Mouse (Mus musculus) hindbrain, embryonic 16.5 days (tissue): ENCODE results near the gene Fbxl2. TPM values are rescaled to one million over a fixed set of nuclear protein-coding genes. Genes with fewer than 3 reads are reported as not detected.

ENCODE experiments used
- ATAC-seq: fragments of 200-750 bp; cut with Nextera tagmentation; 2 replicates; pipeline ENCODE4 v1.8.0; 2017; ENCODE audit warnings: moderate TSS enrichment, moderate library complexity
- H3K27ac ChIP-seq: fragments of 300-500 bp; sonication (generic); 2 replicates; pipeline ENCODE4 v1.5.1; 2014; ENCODE audit warnings: low read depth, mild to moderate bottlenecking, control low read depth, low read length, moderate library complexity
- H3K27me3 ChIP-seq: fragments of 300-500 bp; sonication (generic); replicated peaks from 2 replicates; pipeline ENCODE4 v1.6.1; 2014; ENCODE audit warnings: low read length; ENCODE audit not compliant: control insufficient read depth, insufficient read depth
- H3K36me3 ChIP-seq: fragments of 300-500 bp; sonication (generic); 2 replicates; pipeline ENCODE4 v1.6.1; 2014; ENCODE audit warnings: mild to moderate bottlenecking, low read length, moderate library complexity, mixed read lengths; ENCODE audit not compliant: control insufficient read depth, insufficient read depth
- H3K4me1 ChIP-seq: fragments of 300-500 bp; sonication (generic); 2 replicates; pipeline ENCODE4 v1.6.1; 2014; ENCODE audit warnings: low read depth, low read length; ENCODE audit not compliant: control insufficient read depth, insufficient read depth
- H3K4me2 ChIP-seq: fragments of 300-500 bp; sonication (generic); 2 replicates; pipeline ENCODE4 v1.6.1; 2014; ENCODE audit warnings: mild to moderate bottlenecking, low read length, control low read depth, moderate library complexity
- H3K4me3 ChIP-seq: fragments of 300-500 bp; sonication (generic); 2 replicates; pipeline ENCODE4 v1.5.1; 2014; ENCODE audit warnings: mild to moderate bottlenecking, low read length, control low read depth, moderate library complexity
- H3K9ac ChIP-seq: fragments of 300-500 bp; sonication (generic); 2 replicates; pipeline ENCODE4 v1.6.1; 2014; ENCODE audit warnings: low read depth, mild to moderate bottlenecking, control low read depth, low read length, moderate library complexity
- H3K9me3 ChIP-seq: fragments of 300-500 bp; sonication (generic); 2 replicates; pipeline ENCODE4 v1.6.1; 2014; ENCODE audit warnings: mild to moderate bottlenecking, low read length, moderate library complexity; ENCODE audit not compliant: control insufficient read depth
- WGBS: fragments of 180-500 bp; shearing (Covaris S2); extraction: QIAGEN DNeasy Blood & Tissue Kit; methylation state at CpG from one replicate; pipeline ENCODE4 v1.1.7; 2014; 5-methylcytosine and 5-hydroxymethylcytosine counted together
- polyA plus RNA-seq: library from polyadenylated mRNA; unstranded; fragments of >200 nt; fragmentation: Nextera tagmentation; extraction: Ambion mirVana; gene quantifications from 2 replicates; pipeline ENCODE4 v1.2.1, GENCODE M21; 2015

Fbxl2 gene
- polyA plus RNA-seq, 1 experiment from 2014 or later: 29.3 TPM

DNA sequence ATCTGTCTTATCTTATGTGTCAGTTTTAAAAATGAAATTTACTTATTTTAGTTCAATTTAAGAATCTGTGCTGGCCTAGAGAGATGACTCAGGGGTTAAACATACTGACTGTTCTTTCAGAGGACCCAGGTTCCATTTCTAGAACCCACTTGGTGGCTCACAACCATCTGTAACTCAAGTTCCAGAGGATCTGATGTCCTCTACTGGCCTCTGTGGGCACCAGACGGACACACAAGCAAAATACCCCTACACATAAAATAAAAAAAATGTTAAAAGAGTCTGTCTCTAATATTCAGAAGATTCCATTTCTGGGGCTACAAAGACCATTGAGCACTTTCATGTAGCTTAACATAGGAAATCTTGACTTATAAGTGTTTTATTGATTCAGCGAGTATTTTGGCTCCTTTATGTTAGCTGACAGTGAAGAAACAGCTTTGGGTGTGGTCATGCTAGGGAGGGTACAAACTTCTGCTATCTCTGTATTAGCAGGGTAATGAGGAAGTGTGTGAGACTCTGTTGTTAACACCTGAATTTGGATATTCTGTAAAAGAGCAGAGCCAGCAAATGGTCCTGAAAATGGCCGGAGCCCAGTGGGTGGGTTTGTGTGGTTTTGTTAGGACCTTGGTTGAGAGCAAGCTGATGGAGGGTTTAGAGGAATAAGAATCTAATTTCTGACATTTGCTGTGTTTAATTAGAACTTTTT, 104.7 kb downstream of the Fbxl2 start:
- no peaks in the 10 kb centered on the region for H3K9me3 ChIP-seq
- no peaks in the 10 kb centered on the region for H3K4me1 ChIP-seq
- no peak overlapping the region for H3K9ac ChIP-seq
- H3K27ac ChIP-seq: no peak overlapping the region
- H3K27me3 ChIP-seq: no peaks in the 10 kb centered on the region
- no peak overlapping the region for H3K4me3 ChIP-seq
- WGBS: 96% methylated on average over 3 of the region's 3 CpGs
- H3K4me2 ChIP-seq: no peak overlapping the region
- H3K36me3 ChIP-seq: peaks cover 5% of the 10 kb centered on the region; the same call in 1 of the 2 replicates
- ATAC-seq: no peak

DNA sequence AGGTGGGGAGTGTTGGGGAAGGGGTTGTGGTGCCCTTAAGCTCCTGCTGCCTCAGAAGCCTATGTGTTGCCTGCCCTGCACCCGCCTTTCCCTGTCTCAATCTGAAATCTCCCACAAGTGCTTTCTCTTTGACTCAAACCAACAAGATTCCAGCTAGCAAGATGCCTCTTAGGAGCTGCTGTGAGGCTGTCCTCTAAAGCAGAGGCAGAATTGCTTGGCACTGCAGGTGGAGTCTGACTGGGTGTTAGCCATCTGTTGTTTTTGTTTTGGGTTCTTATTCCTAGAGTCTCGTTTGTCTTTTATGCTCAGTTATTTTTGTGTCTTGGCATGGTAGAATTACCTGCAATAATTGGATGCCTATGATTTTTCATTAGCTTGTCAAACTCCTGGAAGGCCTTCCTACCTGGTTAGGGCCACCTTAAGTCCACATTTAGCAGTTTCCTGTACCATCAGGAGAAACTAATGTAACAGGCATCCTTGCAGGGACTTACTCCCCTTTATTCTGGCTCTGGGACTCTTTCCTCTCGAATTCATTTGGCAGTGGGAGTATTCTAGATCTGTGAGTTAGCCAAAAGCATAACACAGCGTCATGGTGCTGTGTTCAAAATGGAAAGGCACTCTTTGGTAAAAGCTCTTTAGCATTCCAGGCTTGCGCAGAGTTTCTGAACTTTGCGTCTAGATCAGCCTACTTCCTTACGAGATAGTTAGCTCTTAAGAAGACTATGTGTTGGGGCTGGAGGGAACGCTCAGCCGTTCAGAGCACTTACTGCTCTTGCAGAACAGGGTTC, 106.7 kb downstream of the Fbxl2 start:
- no peaks in the 10 kb centered on the region for H3K27me3 ChIP-seq
- no peak overlapping the region for H3K4me2 ChIP-seq
- no peak overlapping the region for H3K9ac ChIP-seq
- 0 out of 2 replicates have a peak overlapping the region, but pooled peaks have one; percentile 12 for H3K27ac ChIP-seq
- WGBS: 83% methylated on average over 9 of the region's 9 CpGs
- no peak for ATAC-seq
- H3K36me3 ChIP-seq: no peaks in the 10 kb centered on the region
- no peak overlapping the region for H3K4me3 ChIP-seq
- H3K4me1 ChIP-seq: no peaks in the 10 kb centered on the region; the same call in none of the 2 replicates
- H3K9me3 ChIP-seq: no peaks in the 10 kb centered on the region

DNA sequence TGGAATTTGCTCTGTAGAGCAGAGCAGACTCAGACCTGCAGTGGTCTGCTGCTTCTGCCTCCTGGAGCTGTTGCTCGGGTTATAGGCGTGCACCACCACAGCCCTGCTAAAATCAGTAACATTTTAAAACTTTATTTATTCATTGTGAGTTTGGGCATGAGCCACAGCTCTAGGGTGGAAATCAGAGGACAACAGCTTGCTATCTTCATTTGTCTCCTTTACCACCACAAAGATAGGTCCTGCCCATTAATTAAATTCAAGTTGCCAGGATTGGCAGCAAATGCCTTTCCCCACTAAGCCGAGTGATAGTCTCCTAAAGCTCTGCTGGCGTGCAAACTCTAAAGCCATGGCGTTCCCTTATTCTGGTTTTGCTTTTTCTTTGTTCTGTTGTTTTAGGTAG, 110.4 kb downstream of the Fbxl2 start:
- H3K9ac ChIP-seq: no peak overlapping the region
- no peak overlapping the region for H3K4me2 ChIP-seq
- no peaks in the 10 kb centered on the region for H3K27me3 ChIP-seq
- H3K4me1 ChIP-seq: peaks cover 18% of the 10 kb centered on the region
- 69% methylated on average over 5 of the region's 5 CpGs for WGBS
- no peaks in the 10 kb centered on the region for H3K36me3 ChIP-seq
- H3K9me3 ChIP-seq: no peaks in the 10 kb centered on the region
- ATAC-seq: no peak
- no peak overlapping the region for H3K4me3 ChIP-seq
- H3K27ac ChIP-seq: no peak overlapping the region

DNA sequence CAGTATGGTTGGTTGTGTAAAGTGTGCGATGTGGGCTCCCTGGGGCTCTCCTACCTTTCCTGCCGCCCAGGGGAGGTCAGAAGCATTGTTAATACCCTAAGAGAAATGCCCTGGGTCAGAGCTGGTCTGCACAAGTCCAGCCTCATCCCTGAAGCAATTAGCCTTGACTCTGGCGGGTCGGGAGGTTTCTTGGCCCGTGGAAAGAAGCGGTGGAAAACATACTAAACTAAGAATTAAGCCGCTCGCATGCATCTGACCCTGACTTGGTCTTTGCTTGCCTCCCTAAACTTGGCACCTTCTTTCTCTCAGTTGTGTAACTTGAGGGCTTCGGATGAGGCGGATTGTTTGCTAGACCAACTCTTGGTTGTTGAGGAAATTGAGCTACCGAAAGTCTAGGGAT, 113.5 kb downstream of the Fbxl2 start:
- Histone ChIP-seq H3K9ac (peak overlapping the region; percentile 94; the same call in 1 of the 2 replicates), H3K4me2 (peak overlapping the region; percentile 74), H3K27ac (no peak overlapping the region), H3K9me3 (no peaks in the 10 kb centered on the region), H3K4me1 (peaks cover 18% of the 10 kb centered on the region), H3K36me3 (no peaks in the 10 kb centered on the region), H3K27me3 (no peaks in the 10 kb centered on the region), H3K4me3 (peak overlapping the region; percentile 88)
- WGBS: 30% methylated on average over 11 of the region's 11 CpGs
- ATAC-seq: no peak

DNA sequence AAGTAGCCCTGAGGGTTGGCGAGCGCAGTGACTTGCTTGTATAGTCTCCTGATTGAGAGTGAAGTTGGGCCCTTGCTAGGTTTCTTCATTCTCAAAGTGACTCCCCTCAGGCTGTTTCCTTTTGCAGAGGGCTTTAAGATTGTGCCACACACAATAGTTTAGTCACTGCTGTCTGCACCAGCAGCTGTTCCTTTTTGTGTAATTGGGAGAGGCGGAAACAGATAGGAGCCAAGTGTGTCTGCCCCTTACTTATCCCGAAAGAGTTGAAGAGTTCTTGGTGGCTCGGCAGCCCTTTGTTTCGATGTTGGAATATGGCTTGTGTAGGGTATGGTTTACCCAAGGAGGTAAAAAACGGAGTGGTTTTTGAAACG, 113.9 kb downstream of the Fbxl2 start:
- no peaks in the 10 kb centered on the region for H3K27me3 ChIP-seq
- under 1% methylated on average over 8 of the region's 8 CpGs for WGBS
- H3K4me2 ChIP-seq: peak overlapping the region; percentile 74
- H3K27ac ChIP-seq: peak overlapping the region; percentile 89
- peak overlapping the region; percentile 88 for H3K4me3 ChIP-seq
- peak overlapping the region; percentile 94 for H3K9ac ChIP-seq
- peaks cover 18% of the 10 kb centered on the region for H3K4me1 ChIP-seq
- ATAC-seq: no peak
- no peaks in the 10 kb centered on the region for H3K36me3 ChIP-seq
- no peaks in the 10 kb centered on the region for H3K9me3 ChIP-seq

DNA sequence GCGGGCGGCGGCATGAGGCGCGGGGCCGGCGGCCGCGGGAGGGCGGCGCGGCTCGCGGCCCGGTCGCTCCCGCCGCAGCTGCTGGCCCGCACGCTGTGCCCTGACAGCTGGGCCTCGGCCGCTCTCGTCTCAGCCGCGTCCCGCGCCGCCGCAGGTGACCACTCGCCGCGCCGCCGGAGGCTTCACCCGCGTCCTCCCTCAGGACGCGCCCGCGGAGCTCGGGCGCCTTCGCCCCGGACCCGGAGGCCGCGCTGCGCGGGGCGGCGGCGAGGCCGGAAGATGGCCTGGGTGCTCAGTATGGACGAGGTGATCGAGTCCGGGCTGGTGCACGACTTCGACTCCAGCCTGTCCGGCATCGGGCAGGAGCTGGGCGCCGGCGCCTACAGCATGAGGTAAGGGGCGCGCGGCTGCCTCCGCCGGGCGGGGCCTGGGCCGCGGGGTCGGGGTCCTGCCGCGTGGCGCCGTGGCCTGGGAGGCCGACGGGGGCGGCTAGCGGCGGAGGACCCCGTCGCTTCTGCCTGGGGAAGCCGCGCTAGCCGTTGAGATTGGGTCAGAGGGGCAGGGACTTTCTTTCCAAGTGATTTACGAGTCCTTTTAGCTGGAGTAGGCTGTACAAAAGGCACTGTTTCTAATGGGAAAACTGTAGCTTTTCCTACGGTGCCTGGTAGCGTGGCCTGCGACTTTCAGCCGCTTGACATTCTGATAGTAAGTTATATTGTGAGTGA, 114.5 kb downstream of the Fbxl2 start:
- Histone ChIP-seq H3K4me1 (peaks cover 18% of the 10 kb centered on the region), H3K27me3 (no peaks in the 10 kb centered on the region), H3K9ac (peak overlapping the region; percentile 94), H3K4me2 (peak overlapping the region; percentile 74), H3K4me3 (peak overlapping the region; percentile 88), H3K9me3 (no peaks in the 10 kb centered on the region), H3K27ac (peak overlapping the region; percentile 89), H3K36me3 (no peaks in the 10 kb centered on the region)
- peak; percentile 12; the same call in 1 of the 2 replicates for ATAC-seq
- WGBS: under 1% methylated on average over 54 of the region's 91 CpGs

DNA sequence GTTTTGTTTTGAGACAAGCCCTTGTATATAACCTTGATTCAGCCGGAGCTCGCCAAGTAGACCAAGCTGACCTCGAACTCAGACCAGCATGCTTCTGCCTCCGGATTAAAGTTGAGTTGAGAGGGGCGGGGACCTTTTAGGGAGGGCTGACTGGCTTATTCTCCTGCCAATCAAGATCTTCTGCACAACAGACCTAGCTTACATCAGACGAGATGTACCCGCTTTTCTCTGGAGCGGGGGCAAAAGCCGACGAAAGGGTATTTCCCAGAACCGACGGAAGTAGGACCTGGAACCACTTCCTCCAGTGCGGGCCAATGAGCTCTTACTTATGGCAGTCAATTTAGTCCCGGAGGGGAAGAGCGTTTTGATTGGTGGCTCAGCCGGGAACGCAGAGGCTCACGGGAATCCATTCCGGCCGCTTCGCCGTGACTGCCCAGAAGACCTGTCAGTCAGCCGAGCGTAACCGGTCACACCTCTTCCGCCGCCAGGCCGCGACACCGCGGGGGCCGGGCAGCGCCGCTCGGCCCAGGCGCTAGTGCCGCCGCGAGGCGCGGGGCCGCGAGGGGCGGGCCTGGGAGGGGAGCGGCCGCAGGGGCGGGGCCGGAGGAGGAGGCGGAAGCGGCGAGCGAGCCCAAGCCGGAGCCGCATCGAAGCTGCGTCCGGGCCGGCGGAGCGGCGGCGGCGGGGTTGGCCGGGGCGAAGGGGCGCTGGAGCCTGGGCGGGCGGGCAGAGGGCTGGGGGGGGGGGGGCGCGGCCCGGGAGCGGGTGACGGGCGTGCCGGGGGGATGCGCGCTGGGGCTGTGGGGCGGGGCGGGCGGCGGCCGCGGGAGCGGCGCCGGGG, 115.2 kb downstream of the Fbxl2 start, which contains the start of gene Ubp1:
Ubp1 (plus strand) TSS at position 401 of the 841 bp plus-strand sequence.
- no peaks in the 10 kb centered on the region for H3K27me3 ChIP-seq
- under 1% methylated on average over 40 of the region's 86 CpGs for WGBS
- no peaks in the 10 kb centered on the region for H3K36me3 ChIP-seq
- H3K27ac ChIP-seq: peak within 1 kb of the TSS; percentile 89
- H3K4me2 ChIP-seq: peak within 1 kb of the TSS; percentile 74
- H3K9me3 ChIP-seq: no peaks in the 10 kb centered on the region
- ATAC-seq: peak; percentile 98
- H3K4me3 ChIP-seq: peak within 1 kb of the TSS; percentile 88
- H3K9ac ChIP-seq: peak within 1 kb of the TSS; percentile 94
- peaks cover 18% of the 10 kb centered on the region for H3K4me1 ChIP-seq

DNA sequence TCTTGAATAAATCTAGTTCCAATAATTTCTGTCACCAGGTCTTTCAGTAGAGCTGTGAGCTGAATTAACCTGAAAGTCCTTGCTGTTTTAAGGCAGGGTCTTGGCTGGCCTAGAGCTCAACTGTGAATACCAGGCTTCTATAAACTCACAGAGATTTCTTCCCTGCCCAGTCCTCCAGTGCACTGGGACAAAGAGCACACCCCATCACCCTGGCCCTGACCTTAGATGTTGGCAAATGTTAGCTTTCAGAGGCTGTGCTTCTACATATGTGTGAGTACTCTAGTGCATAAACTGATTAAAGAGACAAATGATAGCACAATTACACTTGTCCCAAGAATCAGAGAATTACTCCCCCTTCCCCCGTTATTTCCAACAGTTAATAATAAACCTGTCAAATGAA, 116.3 kb downstream of the Fbxl2 start:
- Histone ChIP-seq H3K4me2 (no peak overlapping the region; the same call in 1 of the 2 replicates), H3K4me3 (no peak overlapping the region), H3K36me3 (no peaks in the 10 kb centered on the region), H3K9ac (no peak overlapping the region), H3K9me3 (no peaks in the 10 kb centered on the region), H3K27ac (no peak overlapping the region; the same call in 1 of the 2 replicates), H3K4me1 (peaks cover 18% of the 10 kb centered on the region), H3K27me3 (no peaks in the 10 kb centered on the region)
- 81% methylated on average over 1 of the region's 1 CpGs for WGBS
- ATAC-seq: no peak
